Mouse (Mus musculus) spleen, adult 2 months (tissue): ENCODE measurements around the gene Zfp628. TPM values are rescaled to one million over a fixed set of nuclear protein-coding genes. Genes with fewer than 3 reads are reported as not detected.

ENCODE experiments used
- DNase-seq, 2 experiments: peaks; one replicate each; pipeline versions ENCODE4 v3.0.0 to v3.0.0-alpha.2; 2012 to 2021; ENCODE audit warnings: low spot score in 2 of 2, low read depth in 1 of 2
- H3K27ac ChIP-seq: fragments of 200-500 bp; 2 replicates; pipeline ENCODE4 v1.5.1; 2012; ENCODE audit warnings: low read length, inconsistent platforms; ENCODE audit not compliant: insufficient read depth
- H3K27me3 ChIP-seq: fragments of 200-500 bp; 2 replicates; pipeline ENCODE4 v1.6.1; 2012; ENCODE audit warnings: mild to moderate bottlenecking, moderate library complexity, low read length, inconsistent platforms; ENCODE audit not compliant: control insufficient read depth, insufficient read depth
- H3K36me3 ChIP-seq: fragments of 200-500 bp; 2 replicates; pipeline ENCODE4 v1.6.1; 2012; ENCODE audit warnings: mild to moderate bottlenecking, low read length, inconsistent platforms; ENCODE audit not compliant: control insufficient read depth, insufficient read depth
- H3K4me1 ChIP-seq: fragments of 200-500 bp; 2 replicates; pipeline ENCODE4 v1.6.1; 2011; ENCODE audit warnings: inconsistent platforms; ENCODE audit not compliant: control insufficient read depth, insufficient read depth, insufficient read length
- H3K4me3 ChIP-seq: fragments of 200-500 bp; 2 replicates; pipeline ENCODE4 v1.5.1; 2011; ENCODE audit warnings: mild to moderate bottlenecking, inconsistent platforms; ENCODE audit not compliant: insufficient read depth, insufficient read length; ENCODE audit errors: extremely low read depth
- CTCF ChIP-seq: fragments of 200-500 bp; IDR thresholded peaks from 2 replicates; pipeline ENCODE4 v1.5.1; 2011; ENCODE audit warnings: mild to moderate bottlenecking, inconsistent platforms; ENCODE audit not compliant: insufficient read depth, insufficient read length, insufficient replicate concordance; ENCODE audit errors: extremely low read depth
- POLR2A ChIP-seq: fragments of 200-500 bp; IDR thresholded peaks from 2 replicates; pipeline ENCODE4 v1.6.1; 2011; ENCODE audit warnings: low read depth, low read length, inconsistent platforms
- WGBS: fragments of 180-500 bp; shearing (Covaris S2); methylation state at CpG from one replicate; pipeline ENCODE4 v1.1.7; 2018; 5-methylcytosine and 5-hydroxymethylcytosine counted together
- polyA plus RNA-seq: library from polyadenylated mRNA; depleted of rRNA; stranded (reverse); fragments of >200 nt; gene quantifications from 2 replicates; pipeline ENCODE4 v1.2.3, GENCODE M21; 2012

Zfp628 gene
- polyA plus RNA-seq, 1 experiment = 19.2 TPM

DNA sequence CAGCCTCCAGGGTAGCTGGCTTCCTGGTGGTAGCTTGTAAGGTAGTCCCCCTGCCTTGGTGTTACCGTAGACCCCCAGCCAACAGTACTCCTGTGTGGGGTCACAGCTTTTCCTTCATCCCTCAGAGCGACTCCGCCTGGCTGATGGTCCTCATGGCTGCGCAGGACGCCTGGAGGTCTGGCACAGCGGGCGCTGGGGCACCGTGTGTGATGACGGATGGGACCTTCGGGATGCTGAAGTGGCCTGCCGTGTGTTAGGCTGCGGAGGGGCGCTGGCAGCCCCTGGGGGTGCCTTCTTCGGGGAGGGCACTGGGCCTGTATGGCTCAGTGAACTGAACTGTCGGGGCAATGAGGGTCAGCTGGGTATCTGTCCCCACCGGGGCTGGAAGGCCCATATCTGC lies 11.8 kb downstream of the Zfp628 start:
- 83% methylated on average over 16 of the region's 16 CpGs for WGBS
- no peak for TF ChIP-seq CTCF
- TF ChIP-seq POLR2A = no peak

GRCm38 (mm10) chr7:4927711-4928110 lies 12.7 kb downstream of the Zfp628 start:
- no peak overlapping the region for H3K27ac ChIP-seq
- no peak overlapping the region for H3K4me3 ChIP-seq
- WGBS = 67% methylated on average over 8 of the region's 8 CpGs
- TF ChIP-seq POLR2A (no peak), CTCF (no peak)
- peaks cover 11% of the 10 kb centered on the region for H3K27me3 ChIP-seq
- H3K4me1 ChIP-seq = peaks cover 13% of the 10 kb centered on the region
- no peaks in the 10 kb centered on the region for H3K36me3 ChIP-seq
- DNase-seq = no peak

More for the DNA sequence above, 11.8 kb downstream of the Zfp628 start:
- Histone ChIP-seq H3K4me1 (peaks cover 16% of the 10 kb centered on the region), H3K27ac (no peak overlapping the region), H3K4me3 (no peak overlapping the region), H3K27me3 (peaks cover 11% of the 10 kb centered on the region), H3K36me3 (no peaks in the 10 kb centered on the region)
- no peak for DNase-seq

GRCm38 (mm10) chr7:4928323-4928722 lies 13.3 kb downstream of the Zfp628 start:
- peaks cover 7% of the 10 kb centered on the region for H3K4me1 ChIP-seq
- no peak overlapping the region for H3K27ac ChIP-seq
- TF ChIP-seq CTCF (no peak), POLR2A (no peak)
- peaks cover 6% of the 10 kb centered on the region for H3K27me3 ChIP-seq
- no peaks in the 10 kb centered on the region for H3K36me3 ChIP-seq
- WGBS = 85% methylated on average over 17 of the region's 17 CpGs
- DNase-seq = no peak
- H3K4me3 ChIP-seq = no peak overlapping the region

- 72% methylated on average over 12 of the region's 12 CpGs for WGBS
- no peak overlapping the region for H3K4me3 ChIP-seq
- no peak for TF ChIP-seq POLR2A
- no peak for TF ChIP-seq CTCF
- DNase-seq = no peak
- no peaks in the 10 kb centered on the region for H3K36me3 ChIP-seq
- H3K27me3 ChIP-seq = no peaks in the 10 kb centered on the region
- no peak overlapping the region for H3K27ac ChIP-seq
- H3K4me1 ChIP-seq = no peaks in the 10 kb centered on the region
These were observed 18.1 kb downstream of the Zfp628 start for GRCm38 (mm10) chr7:4933103-4933502.

GRCm38 (mm10) chr7:4934160-4934914 lies 19.3 kb downstream of the Zfp628 start:
- no peak overlapping the region for H3K4me3 ChIP-seq
- no peak for TF ChIP-seq CTCF
- no peak for TF ChIP-seq POLR2A
- H3K4me1 ChIP-seq = no peaks in the 10 kb centered on the region
- no peak for DNase-seq
- 79% methylated on average over 4 of the region's 4 CpGs for WGBS
- no peak overlapping the region for H3K27ac ChIP-seq
- no peaks in the 10 kb centered on the region for H3K27me3 ChIP-seq
- no peaks in the 10 kb centered on the region for H3K36me3 ChIP-seq

- Histone ChIP-seq H3K4me1 (no peaks in the 10 kb centered on the region), H3K27ac (no peak overlapping the region), H3K4me3 (no peak overlapping the region), H3K36me3 (no peaks in the 10 kb centered on the region), H3K27me3 (no peaks in the 10 kb centered on the region)
- TF ChIP-seq POLR2A (no peak), CTCF (no peak)
- WGBS = 51% methylated on average over 10 of the region's 10 CpGs
- DNase-seq = no peak
These were observed 21.8 kb downstream of the Zfp628 start for GRCm38 (mm10) chr7:4936832-4937231.

GRCm38 (mm10) chr7:4937392-4937791 lies 22.4 kb downstream of the Zfp628 start:
- 65% methylated on average over 11 of the region's 11 CpGs for WGBS

More at GRCm38 (mm10) chr7:4937392-4937791, 22.4 kb downstream of the Zfp628 start:
- TF ChIP-seq POLR2A (no peak), CTCF (no peak)
- H3K4me1 ChIP-seq = no peaks in the 10 kb centered on the region
- H3K27ac ChIP-seq = no peak overlapping the region
- no peaks in the 10 kb centered on the region for H3K36me3 ChIP-seq
- DNase-seq = no peak
- no peak overlapping the region for H3K4me3 ChIP-seq
- H3K27me3 ChIP-seq = no peaks in the 10 kb centered on the region
